Mouse (Mus musculus): ENCODE results near the gene Cbx1. TPM values are rescaled to one million over a fixed set of nuclear protein-coding genes. Genes with fewer than 3 reads are reported as not detected.

Cbx1 gene
- polyA plus RNA-seq, 1 experiment from 2014 or later: 80.2 TPM

- 61% methylated on average over 4 of the region's 4 CpGs for WGBS
- no peak for ATAC-seq (ENCODE audit: low read depth)
- Histone ChIP-seq H3K36me3 (ENCODE audit: control insufficient read depth, insufficient read depth, low read length) (no peaks in the 10 kb centered on the region), H3K27me3 (replicated peaks; ENCODE audit: control insufficient read depth, insufficient read depth, low read length) (no peaks in the 10 kb centered on the region), H3K4me2 (ENCODE audit: low read depth, low read length) (no peak overlapping the region), H3K9me3 (ENCODE audit: control insufficient read depth, low read length) (no peaks in the 10 kb centered on the region), H3K4me3 (ENCODE audit: low read depth, low read length) (no peak overlapping the region), H3K4me1 (ENCODE audit: control insufficient read depth, insufficient read depth, low read length) (no peaks in the 10 kb centered on the region), H3K9ac (ENCODE audit: low read depth, low read length) (no peak overlapping the region), H3K27ac (replicated peaks; ENCODE audit: low read depth, low read length) (no peak overlapping the region)
- no peak for DNase-seq (ENCODE audit: low spot score)
Measured at GRCm38 (mm10) chr11:96757421-96757820, 31.5 kb upstream of the Cbx1 start.

DNA sequence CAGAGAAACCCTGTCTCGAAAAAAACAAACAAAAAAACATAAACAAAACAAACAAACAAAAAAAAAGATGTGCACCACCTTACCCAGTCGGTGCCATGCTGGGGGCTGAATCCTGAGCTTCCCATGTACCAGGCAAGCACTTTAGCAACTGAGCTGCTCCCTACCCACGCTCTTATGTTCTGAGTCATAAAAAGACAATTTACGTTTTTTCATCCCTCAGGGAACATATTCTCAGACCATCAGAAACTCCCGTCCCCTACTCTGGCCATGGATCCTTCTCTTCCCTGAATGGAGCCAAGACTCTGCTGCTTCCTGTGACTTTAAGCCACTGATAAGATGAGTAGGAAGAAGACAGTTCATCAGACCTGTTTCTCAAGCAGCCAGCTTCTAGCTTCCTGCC lies 30.5 kb upstream of the Cbx1 start:
- H3K9me3 ChIP-seq (ENCODE audit: control insufficient read depth, low read length): no peaks in the 10 kb centered on the region
- no peaks in the 10 kb centered on the region for H3K4me1 ChIP-seq (ENCODE audit: control insufficient read depth, insufficient read depth, low read length)
- DNase-seq (ENCODE audit: low spot score) (no peak), ATAC-seq (ENCODE audit: low read depth) (no peak)
- no peak overlapping the region for H3K4me2 ChIP-seq (ENCODE audit: low read depth, low read length)
- no peak overlapping the region for H3K4me3 ChIP-seq (ENCODE audit: low read depth, low read length)
- H3K9ac ChIP-seq (ENCODE audit: low read depth, low read length): no peak overlapping the region
- 75% methylated on average over 5 of the region's 5 CpGs for WGBS
- H3K36me3 ChIP-seq (ENCODE audit: control insufficient read depth, insufficient read depth, low read length): no peaks in the 10 kb centered on the region
- H3K27ac ChIP-seq (replicated peaks; ENCODE audit: low read depth, low read length): no peak overlapping the region
- no peaks in the 10 kb centered on the region for H3K27me3 ChIP-seq (replicated peaks; ENCODE audit: control insufficient read depth, insufficient read depth, low read length)

DNA sequence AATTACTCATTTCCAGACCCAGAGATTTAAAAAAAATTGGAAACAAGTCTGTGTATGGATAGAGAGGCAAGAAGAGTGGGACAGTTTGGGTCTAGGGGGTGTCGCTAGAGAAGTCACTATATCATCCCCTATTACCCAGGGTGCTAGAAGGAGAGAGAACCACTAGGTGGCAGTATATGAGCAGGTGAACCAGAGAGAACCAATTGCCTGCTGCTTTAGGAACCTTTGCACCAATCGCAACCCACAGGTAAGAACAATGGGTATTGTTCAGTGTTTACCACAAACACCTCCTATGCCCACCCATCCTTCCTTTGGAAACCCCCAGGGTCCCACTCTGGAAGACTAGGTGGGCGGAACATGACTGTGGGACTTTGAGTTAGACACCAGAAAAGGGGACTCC lies 28.9 kb upstream of the Cbx1 start:
- 0 out of 2 replicates have a peak, but pooled peaks have one; percentile 34 for ATAC-seq (ENCODE audit: low read depth)
- H3K4me3 ChIP-seq (ENCODE audit: low read depth, low read length): no peak overlapping the region
- no peaks in the 10 kb centered on the region for H3K9me3 ChIP-seq (ENCODE audit: control insufficient read depth, low read length)
- peak; percentile 62 for DNase-seq (ENCODE audit: low spot score)
- H3K4me1 ChIP-seq (ENCODE audit: control insufficient read depth, insufficient read depth, low read length): peaks cover 9% of the 10 kb centered on the region; the same call in 1 of the 2 replicates
- no peak overlapping the region for H3K4me2 ChIP-seq (ENCODE audit: low read depth, low read length)
- no peak overlapping the region for H3K9ac ChIP-seq (ENCODE audit: low read depth, low read length)
- H3K27ac ChIP-seq (replicated peaks; ENCODE audit: low read depth, low read length): no peak overlapping the region
- H3K27me3 ChIP-seq (replicated peaks; ENCODE audit: control insufficient read depth, insufficient read depth, low read length): no peaks in the 10 kb centered on the region
- 48% methylated on average over 3 of the region's 3 CpGs for WGBS
- no peaks in the 10 kb centered on the region for H3K36me3 ChIP-seq (ENCODE audit: control insufficient read depth, insufficient read depth, low read length)

- ATAC-seq (ENCODE audit: low read depth) (no peak), DNase-seq (ENCODE audit: low spot score) (no peak)
- WGBS: 65% methylated on average over 7 of the region's 7 CpGs
- Histone ChIP-seq H3K27me3 (replicated peaks; ENCODE audit: control insufficient read depth, insufficient read depth, low read length) (no peaks in the 10 kb centered on the region), H3K4me3 (ENCODE audit: low read depth, low read length) (no peak overlapping the region), H3K36me3 (ENCODE audit: control insufficient read depth, insufficient read depth, low read length) (no peaks in the 10 kb centered on the region), H3K9ac (ENCODE audit: low read depth, low read length) (no peak overlapping the region), H3K4me2 (ENCODE audit: low read depth, low read length) (no peak overlapping the region), H3K9me3 (ENCODE audit: control insufficient read depth, low read length) (no peaks in the 10 kb centered on the region), H3K4me1 (ENCODE audit: control insufficient read depth, insufficient read depth, low read length) (peaks cover 9% of the 10 kb centered on the region; the same call in 1 of the 2 replicates), H3K27ac (replicated peaks; ENCODE audit: low read depth, low read length) (no peak overlapping the region)
Measured at GRCm38 (mm10) chr11:96761984-96762383, 26.9 kb upstream of the Cbx1 start.

GRCm38 (mm10) chr11:96762742-96763470 lies 26.0 kb upstream of the Cbx1 start:
- no peak; the same call in 1 of the 2 replicates for ATAC-seq (ENCODE audit: low read depth)
- Histone ChIP-seq H3K36me3 (ENCODE audit: control insufficient read depth, insufficient read depth, low read length) (0 out of 2 replicates have a peak, but pooled peaks cover 2% of the 10 kb centered on the region), H3K27ac (replicated peaks; ENCODE audit: low read depth, low read length) (no peak overlapping the region), H3K4me3 (ENCODE audit: low read depth, low read length) (no peak overlapping the region), H3K4me1 (ENCODE audit: control insufficient read depth, insufficient read depth, low read length) (peaks cover 9% of the 10 kb centered on the region; the same call in 1 of the 2 replicates), H3K27me3 (replicated peaks; ENCODE audit: control insufficient read depth, insufficient read depth, low read length) (no peaks in the 10 kb centered on the region), H3K9ac (ENCODE audit: low read depth, low read length) (no peak overlapping the region), H3K4me2 (ENCODE audit: low read depth, low read length) (no peak overlapping the region), H3K9me3 (ENCODE audit: control insufficient read depth, low read length) (no peaks in the 10 kb centered on the region)
- no peak for DNase-seq (ENCODE audit: low spot score)
- 65% methylated on average over 15 of the region's 15 CpGs for WGBS

DNA sequence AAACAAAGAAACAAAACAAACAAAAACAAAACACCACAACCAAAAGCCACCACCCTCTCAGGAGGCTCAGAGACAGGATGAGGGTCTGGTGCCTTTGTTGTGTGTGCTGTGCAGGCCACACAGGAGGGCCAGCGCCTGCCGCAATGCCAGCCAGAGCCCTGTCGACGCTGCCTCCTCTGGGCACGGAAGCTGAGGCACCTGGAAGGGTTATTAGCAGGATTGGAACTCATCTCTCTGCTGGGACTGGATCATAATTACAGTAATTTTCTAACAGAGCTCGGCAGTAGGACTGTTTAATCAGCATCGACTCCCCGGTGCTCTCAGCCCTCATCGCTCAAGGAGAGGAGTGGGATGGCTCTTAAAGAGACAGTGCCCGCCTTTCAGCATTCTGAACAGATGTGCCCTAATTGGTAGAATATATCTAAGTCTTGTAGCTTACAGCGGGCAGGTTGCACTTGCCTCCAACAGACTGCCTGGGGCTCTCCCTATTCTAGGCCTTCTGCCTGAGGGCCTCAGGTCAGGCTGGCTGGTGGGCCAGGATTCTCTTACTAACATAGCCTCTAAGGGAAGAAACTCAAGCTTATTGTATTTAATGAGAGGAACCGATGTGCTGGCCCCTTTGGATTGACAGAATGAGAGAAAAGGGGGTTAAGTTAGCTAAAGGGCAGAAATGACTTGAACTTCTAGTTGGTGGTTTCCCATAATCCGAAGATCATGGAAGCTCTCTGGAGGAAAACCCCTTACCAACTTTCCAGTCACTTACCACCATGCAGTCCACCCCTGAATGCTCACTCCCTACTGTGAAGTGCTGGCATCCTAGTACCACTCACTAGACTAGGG lies 24.2 kb upstream of the Cbx1 start:
- Histone ChIP-seq H3K9ac (ENCODE audit: low read depth, low read length) (no peak overlapping the region; the same call in 1 of the 2 replicates), H3K4me2 (ENCODE audit: low read depth, low read length) (peak overlapping the region; percentile 23), H3K4me1 (ENCODE audit: control insufficient read depth, insufficient read depth, low read length) (peaks cover 9% of the 10 kb centered on the region; the same call in 1 of the 2 replicates), H3K4me3 (ENCODE audit: low read depth, low read length) (no peak overlapping the region), H3K27me3 (replicated peaks; ENCODE audit: control insufficient read depth, insufficient read depth, low read length) (no peaks in the 10 kb centered on the region), H3K27ac (replicated peaks; ENCODE audit: low read depth, low read length) (no peak overlapping the region), H3K36me3 (ENCODE audit: control insufficient read depth, insufficient read depth, low read length) (peaks cover 20% of the 10 kb centered on the region), H3K9me3 (ENCODE audit: control insufficient read depth, low read length) (no peaks in the 10 kb centered on the region)
- ATAC-seq (ENCODE audit: low read depth) (no peak), DNase-seq (ENCODE audit: low spot score) (no peak)
- WGBS: 37% methylated on average over 13 of the region's 13 CpGs

- Histone ChIP-seq H3K4me1 (ENCODE audit: control insufficient read depth, insufficient read depth, low read length) (peaks cover 9% of the 10 kb centered on the region; the same call in 1 of the 2 replicates), H3K27me3 (replicated peaks; ENCODE audit: control insufficient read depth, insufficient read depth, low read length) (no peaks in the 10 kb centered on the region), H3K4me2 (ENCODE audit: low read depth, low read length) (no peak overlapping the region), H3K9me3 (ENCODE audit: control insufficient read depth, low read length) (no peaks in the 10 kb centered on the region), H3K27ac (replicated peaks; ENCODE audit: low read depth, low read length) (no peak overlapping the region), H3K36me3 (ENCODE audit: control insufficient read depth, insufficient read depth, low read length) (peaks cover 28% of the 10 kb centered on the region), H3K9ac (ENCODE audit: low read depth, low read length) (no peak overlapping the region), H3K4me3 (ENCODE audit: low read depth, low read length) (no peak overlapping the region)
- no peak for ATAC-seq (ENCODE audit: low read depth)
- peak; percentile 31 for DNase-seq (ENCODE audit: low spot score)
- 72% methylated on average over 7 of the region's 7 CpGs for WGBS
Measured at GRCm38 (mm10) chr11:96765645-96766044, 23.3 kb upstream of the Cbx1 start.

GRCm38 (mm10) chr11:96766555-96766954 lies 22.4 kb upstream of the Cbx1 start:
- Histone ChIP-seq H3K27ac (replicated peaks; ENCODE audit: low read depth, low read length) (peak overlapping the region; percentile 39; the same call in 1 of the 2 replicates), H3K27me3 (replicated peaks; ENCODE audit: control insufficient read depth, insufficient read depth, low read length) (no peaks in the 10 kb centered on the region), H3K9ac (ENCODE audit: low read depth, low read length) (no peak overlapping the region), H3K4me1 (ENCODE audit: control insufficient read depth, insufficient read depth, low read length) (peaks cover 9% of the 10 kb centered on the region; the same call in 1 of the 2 replicates), H3K4me2 (ENCODE audit: low read depth, low read length) (no peak overlapping the region), H3K4me3 (ENCODE audit: low read depth, low read length) (no peak overlapping the region), H3K9me3 (ENCODE audit: control insufficient read depth, low read length) (no peaks in the 10 kb centered on the region), H3K36me3 (ENCODE audit: control insufficient read depth, insufficient read depth, low read length) (peaks cover 37% of the 10 kb centered on the region)
- DNase-seq (ENCODE audit: low spot score) (no peak), ATAC-seq (ENCODE audit: low read depth) (no peak)
- 70% methylated on average over 12 of the region's 12 CpGs for whole genome bisulfite sequencing

Data from embryonic facial prominence, embryonic 14.5 days (tissue).